Mouse (Mus musculus): ENCODE data around the gene 3100002H09Rik. TPM values are rescaled to one million over a fixed set of nuclear protein-coding genes. Genes with fewer than 3 reads are reported as not detected.
A peak's percentile ranks its signal among the peaks of the same experiment; 100 is the strongest.

3100002H09Rik gene
- polyA plus RNA-seq, 1 experiment, result 0.36 TPM

GRCm38 (mm10) chr4:124614189-124614588 is 3.6 kb upstream of the 3100002H09Rik start:
- no peak for TF ChIP-seq CTCF (IDR thresholded peaks at IDR 0.05; ENCODE audit: borderline replicate concordance, extremely low read depth, insufficient read depth, insufficient read length)
- no peak for TF ChIP-seq POLR2A (IDR thresholded peaks at IDR 0.05; ENCODE audit: borderline replicate concordance, extremely low read depth, insufficient read depth, insufficient read length, poor library complexity, severe bottlenecking)
- DNase-seq (ENCODE audit: low read depth), result no peak

GRCm38 (mm10) chr4:124611768-124612167 is 1.2 kb upstream of the 3100002H09Rik start:
- no peak for TF ChIP-seq POLR2A (IDR thresholded peaks at IDR 0.05; ENCODE audit: borderline replicate concordance, extremely low read depth, insufficient read depth, insufficient read length, poor library complexity, severe bottlenecking)
- TF ChIP-seq CTCF (IDR thresholded peaks at IDR 0.05; ENCODE audit: borderline replicate concordance, extremely low read depth, insufficient read depth, insufficient read length), result no peak
- DNase-seq (ENCODE audit: low read depth), result no peak

- no peak for DNase-seq (ENCODE audit: low read depth)
Measured at GRCm38 (mm10) chr4:124610066-124610465, 537 bp downstream of the 3100002H09Rik start.

GRCm38 (mm10) chr4:124607166-124607565 is 3.4 kb downstream of the 3100002H09Rik start:
- no peak for TF ChIP-seq POLR2A (IDR thresholded peaks at IDR 0.05; ENCODE audit: borderline replicate concordance, extremely low read depth, insufficient read depth, insufficient read length, poor library complexity, severe bottlenecking)
- TF ChIP-seq CTCF (IDR thresholded peaks at IDR 0.05; ENCODE audit: borderline replicate concordance, extremely low read depth, insufficient read depth, insufficient read length), result no peak
- DNase-seq (ENCODE audit: low read depth), result peak; percentile 81

More at GRCm38 (mm10) chr4:124610066-124610465, 537 bp downstream of the 3100002H09Rik start:
- no peak for TF ChIP-seq CTCF (IDR thresholded peaks at IDR 0.05; ENCODE audit: borderline replicate concordance, extremely low read depth, insufficient read depth, insufficient read length)
- no peak for TF ChIP-seq POLR2A (IDR thresholded peaks at IDR 0.05; ENCODE audit: borderline replicate concordance, extremely low read depth, insufficient read depth, insufficient read length, poor library complexity, severe bottlenecking)

- no peak for TF ChIP-seq CTCF (IDR thresholded peaks at IDR 0.05; ENCODE audit: borderline replicate concordance, extremely low read depth, insufficient read depth, insufficient read length)
- no peak for TF ChIP-seq POLR2A (IDR thresholded peaks at IDR 0.05; ENCODE audit: borderline replicate concordance, extremely low read depth, insufficient read depth, insufficient read length, poor library complexity, severe bottlenecking)
- DNase-seq (ENCODE audit: low read depth), result no peak
Measured at GRCm38 (mm10) chr4:124606180-124606579, 4.4 kb downstream of the 3100002H09Rik start.

GRCm38 (mm10) chr4:124605255-124605654 is 5.3 kb downstream of the 3100002H09Rik start:
- DNase-seq (ENCODE audit: low read depth), result no peak
- TF ChIP-seq CTCF (IDR thresholded peaks at IDR 0.05; ENCODE audit: borderline replicate concordance, extremely low read depth, insufficient read depth, insufficient read length), result no peak
- no peak for TF ChIP-seq POLR2A (IDR thresholded peaks at IDR 0.05; ENCODE audit: borderline replicate concordance, extremely low read depth, insufficient read depth, insufficient read length, poor library complexity, severe bottlenecking)

- TF ChIP-seq POLR2A (IDR thresholded peaks at IDR 0.05; ENCODE audit: borderline replicate concordance, extremely low read depth, insufficient read depth, insufficient read length, poor library complexity, severe bottlenecking) (no peak), CTCF (IDR thresholded peaks at IDR 0.05; ENCODE audit: borderline replicate concordance, extremely low read depth, insufficient read depth, insufficient read length) (no peak)
- no peak for DNase-seq (ENCODE audit: low read depth)
Measured at GRCm38 (mm10) chr4:124603712-124604111, 6.9 kb downstream of the 3100002H09Rik start.

- DNase-seq (ENCODE audit: low read depth), result no peak
- no peak for TF ChIP-seq POLR2A (IDR thresholded peaks at IDR 0.05; ENCODE audit: borderline replicate concordance, extremely low read depth, insufficient read depth, insufficient read length, poor library complexity, severe bottlenecking)
- TF ChIP-seq CTCF (IDR thresholded peaks at IDR 0.05; ENCODE audit: borderline replicate concordance, extremely low read depth, insufficient read depth, insufficient read length), result no peak
Measured at GRCm38 (mm10) chr4:124595929-124596328, 14.7 kb downstream of the 3100002H09Rik start.

GRCm38 (mm10) chr4:124594933-124595332 is 15.7 kb downstream of the 3100002H09Rik start:
- TF ChIP-seq POLR2A (IDR thresholded peaks at IDR 0.05; ENCODE audit: borderline replicate concordance, extremely low read depth, insufficient read depth, insufficient read length, poor library complexity, severe bottlenecking) (no peak), CTCF (IDR thresholded peaks at IDR 0.05; ENCODE audit: borderline replicate concordance, extremely low read depth, insufficient read depth, insufficient read length) (no peak)
- DNase-seq (ENCODE audit: low read depth), result peak; percentile 96

- peak; percentile 74 for DNase-seq (ENCODE audit: low read depth)
- TF ChIP-seq POLR2A (IDR thresholded peaks at IDR 0.05; ENCODE audit: borderline replicate concordance, extremely low read depth, insufficient read depth, insufficient read length, poor library complexity, severe bottlenecking), result no peak
Measured at GRCm38 (mm10) chr4:124593691-124594090, 16.9 kb downstream of the 3100002H09Rik start.

- peak; percentile 94 for DNase-seq (ENCODE audit: low read depth)
- no peak for TF ChIP-seq POLR2A (IDR thresholded peaks at IDR 0.05; ENCODE audit: borderline replicate concordance, extremely low read depth, insufficient read depth, insufficient read length, poor library complexity, severe bottlenecking)
Measured at GRCm38 (mm10) chr4:124593210-124593609, 17.4 kb downstream of the 3100002H09Rik start.

GRCm38 (mm10) chr4:124592241-124592640 is 18.4 kb downstream of the 3100002H09Rik start:
- TF ChIP-seq CTCF (IDR thresholded peaks at IDR 0.05; ENCODE audit: borderline replicate concordance, extremely low read depth, insufficient read depth, insufficient read length) (no peak), POLR2A (IDR thresholded peaks at IDR 0.05; ENCODE audit: borderline replicate concordance, extremely low read depth, insufficient read depth, insufficient read length, poor library complexity, severe bottlenecking) (no peak)
- DNase-seq (ENCODE audit: low read depth), result peak; percentile 77

- TF ChIP-seq POLR2A (IDR thresholded peaks at IDR 0.05; ENCODE audit: borderline replicate concordance, extremely low read depth, insufficient read depth, insufficient read length, poor library complexity, severe bottlenecking) (no peak), CTCF (IDR thresholded peaks at IDR 0.05; ENCODE audit: borderline replicate concordance, extremely low read depth, insufficient read depth, insufficient read length) (no peak)
- no peak for DNase-seq (ENCODE audit: low read depth)
Measured at GRCm38 (mm10) chr4:124580695-124581094, 29.9 kb downstream of the 3100002H09Rik start.
